Mouse (Mus musculus): ENCODE measurements at regions not wholly inside any gene's neighbourhood (a gene's known extent, or its start where the extent isn't known, plus 50 kb on each side); places are given as distances from the start of the nearest gene placed in this dataset.

DNA sequence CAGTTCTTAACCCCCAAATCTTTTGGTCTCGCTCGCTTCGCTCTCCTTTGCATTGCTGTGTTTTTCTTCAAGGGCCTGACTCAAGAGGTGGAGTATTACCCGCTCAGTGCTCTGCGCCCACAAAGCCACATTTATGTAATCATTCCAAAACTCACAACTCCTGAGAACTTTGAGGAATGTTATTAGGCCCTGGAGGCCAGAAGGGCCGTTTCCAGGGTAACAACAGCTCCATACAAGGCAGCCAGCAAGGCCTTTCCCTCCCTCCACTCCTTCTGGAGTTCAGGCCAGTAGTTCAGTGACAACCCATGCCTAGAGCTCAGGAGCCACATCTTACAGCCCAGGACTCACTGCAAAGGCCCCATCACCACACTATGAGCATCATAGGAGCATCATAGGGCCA is 365.1 kb downstream of the Bcor start:
- DNase-seq (ENCODE audit: low read depth, low spot score), result no peak

DNA sequence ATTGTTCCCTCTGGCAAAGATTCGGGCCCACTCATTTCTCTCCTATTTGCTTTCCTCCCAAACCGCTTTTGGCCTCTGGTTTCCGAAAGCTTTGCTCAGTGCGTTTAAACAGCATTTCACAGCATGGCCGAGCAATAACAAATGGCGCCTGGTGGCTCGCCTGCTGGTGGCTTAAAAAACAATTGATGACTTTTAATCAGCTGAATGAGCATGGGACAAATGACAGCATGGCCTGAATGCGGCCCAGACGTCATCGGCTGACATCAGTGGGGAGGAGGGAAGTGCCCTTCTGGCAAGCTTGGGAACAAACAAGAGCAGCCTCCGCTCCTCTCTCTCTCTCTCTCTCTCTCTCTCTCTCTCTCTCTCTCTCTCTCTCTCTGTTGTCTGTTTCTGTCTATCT is 362.3 kb downstream of the Bcor start:
- no peak for DNase-seq (ENCODE audit: low read depth, low spot score)

DNA sequence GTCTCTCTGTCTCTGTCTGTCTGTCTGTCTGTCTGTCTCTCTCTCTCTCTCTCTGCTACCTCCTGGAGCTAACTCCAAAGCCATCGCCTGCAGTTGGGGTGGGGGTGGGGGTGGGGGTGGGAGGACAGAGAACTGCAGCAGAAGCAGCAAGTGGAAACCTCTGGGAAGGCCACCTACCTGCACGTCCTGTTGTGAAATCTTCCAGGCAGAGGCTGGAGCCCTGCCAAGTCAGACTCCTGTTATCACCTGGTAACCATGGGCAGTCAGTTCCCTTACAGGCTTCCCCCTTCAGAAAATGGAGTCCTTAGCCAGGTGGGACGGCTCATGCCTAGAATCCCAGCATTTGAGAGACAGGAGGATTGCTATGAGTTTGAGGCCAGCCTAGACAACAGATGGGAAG is 361.8 kb downstream of the Bcor start:
- DNase-seq (ENCODE audit: low read depth, low spot score), result no peak

DNA sequence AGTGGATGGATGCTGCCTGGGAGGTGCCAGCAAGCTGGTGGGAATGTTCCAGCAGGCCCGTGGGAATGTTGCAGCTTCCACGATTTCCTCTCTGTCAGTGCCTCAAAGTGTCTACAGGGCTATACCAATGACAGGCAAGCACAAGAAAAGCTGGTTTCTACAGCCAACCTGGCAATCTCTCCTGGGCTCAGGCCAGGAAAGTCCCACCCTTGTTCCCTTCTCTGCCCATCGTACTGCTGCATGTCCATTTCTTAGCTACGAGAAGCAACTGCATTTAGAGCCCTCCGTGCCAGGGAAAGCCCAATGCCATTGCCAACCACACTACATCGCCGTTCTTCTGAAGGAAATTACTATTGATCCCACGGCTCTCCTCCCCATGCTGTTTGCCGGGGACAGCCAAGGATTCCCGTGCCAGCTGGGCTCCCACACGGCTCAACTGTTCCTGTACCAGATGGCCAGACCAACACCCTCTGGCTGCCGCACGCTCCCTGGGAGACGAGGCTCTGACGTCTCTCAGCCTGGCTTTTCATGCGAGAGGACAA is 359.7 kb downstream of the Bcor start:
- DNase-seq (ENCODE audit: low read depth, low spot score), result no peak

DNA sequence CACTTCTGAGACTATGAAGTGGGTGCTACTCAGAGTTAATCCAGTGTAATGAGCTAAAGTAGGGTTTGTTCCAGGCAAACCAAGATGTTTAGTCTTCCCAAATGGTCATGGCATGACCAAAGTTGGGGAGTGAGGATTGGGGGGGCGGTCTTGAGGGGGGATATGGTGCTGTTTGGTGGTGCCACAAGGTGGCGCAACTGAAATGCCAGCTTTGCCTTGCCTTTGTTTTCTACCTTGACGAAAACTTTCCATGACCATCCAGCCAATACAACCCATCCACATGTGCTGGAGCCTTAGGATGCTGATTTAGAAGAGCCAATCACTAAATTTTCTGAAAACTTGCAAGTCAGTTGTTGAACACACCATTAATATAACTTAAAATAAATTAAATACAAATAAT is 358.9 kb downstream of the Bcor start:
- peak; percentile 23 for DNase-seq (ENCODE audit: low read depth, low spot score)

DNA sequence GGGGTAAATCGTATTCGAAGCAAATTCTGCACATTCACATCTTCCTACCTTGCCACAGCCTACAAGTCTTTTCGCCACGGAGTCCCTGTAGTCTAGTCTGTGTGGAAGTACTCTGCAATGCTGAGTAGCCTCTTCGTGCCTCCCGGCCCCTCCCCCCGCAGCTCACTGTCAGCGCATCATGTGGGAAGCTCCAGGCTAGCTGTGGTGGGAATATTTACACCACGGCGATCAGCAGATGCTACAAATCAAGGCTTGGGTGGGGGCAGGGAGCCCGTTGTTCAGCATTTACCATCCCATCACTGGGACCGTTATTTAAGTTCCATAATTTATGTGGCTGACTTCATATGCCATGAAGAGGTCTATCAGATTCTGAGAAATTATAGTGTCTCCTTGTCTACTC is 358.5 kb downstream of the Bcor start:
- no peak for DNase-seq (ENCODE audit: low read depth, low spot score)

DNA sequence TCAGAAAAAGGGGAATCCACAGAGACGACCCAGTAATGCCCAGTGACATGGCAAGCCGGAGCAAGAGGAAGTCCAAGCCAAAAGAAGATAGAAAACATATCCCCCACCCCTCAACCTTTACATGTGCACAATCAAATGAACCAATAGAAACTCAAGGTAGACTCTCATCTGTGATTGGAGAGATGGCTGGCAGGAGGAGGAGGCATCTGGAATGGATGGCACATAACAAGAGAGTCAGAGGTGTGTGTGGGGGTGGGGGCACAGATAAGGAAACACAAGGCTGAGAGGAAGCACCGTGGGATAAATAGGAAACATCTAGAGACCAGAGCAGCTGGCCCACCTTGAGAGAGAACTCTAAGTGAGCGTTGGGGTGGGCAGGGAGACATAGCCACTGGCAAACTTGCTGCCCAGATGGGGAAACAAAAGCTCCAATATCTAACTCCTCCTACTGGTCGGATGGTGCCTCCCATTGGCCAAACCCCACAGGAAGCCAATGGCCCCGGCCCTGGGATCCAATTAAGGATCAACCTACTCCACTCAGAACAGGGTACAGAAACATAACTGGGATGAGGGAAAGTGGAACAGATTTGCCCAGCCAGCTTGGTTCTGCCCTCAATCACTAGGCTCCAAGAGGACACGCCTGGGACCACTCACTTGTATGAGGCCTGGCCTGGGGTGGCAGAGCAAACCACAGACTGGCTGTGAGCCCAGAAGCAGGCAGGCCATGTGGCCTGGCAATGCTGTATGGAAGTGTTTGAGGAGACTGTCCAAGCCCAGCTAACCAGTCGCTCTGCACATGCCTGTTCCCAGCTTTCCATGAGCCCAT is 357.9 kb downstream of the Bcor start:
- DNase-seq (ENCODE audit: low read depth, low spot score), result no peak

DNA sequence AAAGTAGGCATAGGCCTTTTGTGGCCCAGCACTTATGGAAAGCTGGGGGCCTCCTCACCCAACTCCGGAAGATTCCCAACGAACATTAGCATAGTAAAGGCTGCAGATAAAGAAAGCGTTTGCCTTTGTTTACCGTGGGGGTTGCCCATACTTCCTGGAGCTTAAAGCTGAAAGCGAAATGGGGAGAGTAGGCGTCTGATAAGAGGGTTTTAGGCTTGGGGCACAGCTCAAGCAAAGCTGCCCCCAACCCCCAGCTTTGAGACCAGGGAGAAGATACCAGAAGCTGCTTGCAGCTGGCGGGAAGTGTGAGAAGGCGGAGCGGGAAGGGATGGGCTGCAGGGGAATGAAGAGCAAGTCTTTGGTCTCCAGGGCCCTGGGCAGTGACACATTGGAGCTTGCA is 356.9 kb downstream of the Bcor start:
- DNase-seq (ENCODE audit: low read depth, low spot score), result no peak

DNA sequence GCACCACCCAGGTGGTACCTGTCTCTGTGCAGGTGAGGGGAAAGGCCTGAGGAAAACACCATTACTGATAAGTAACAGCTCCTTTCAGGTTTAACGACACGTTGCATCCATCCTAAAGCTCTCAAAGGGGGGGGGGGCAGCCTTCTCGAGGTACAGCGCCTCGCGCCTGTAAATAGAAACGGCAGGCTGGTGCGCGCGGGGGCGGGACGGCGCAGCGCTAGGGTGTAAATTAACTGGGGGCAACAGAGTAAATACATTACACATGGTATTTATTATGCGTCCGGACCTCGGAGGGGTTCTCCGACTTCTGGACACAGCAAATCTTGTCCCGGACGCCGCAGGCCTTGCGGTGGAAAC is 353.3 kb downstream of the Bcor start:
- no peak for DNase-seq (ENCODE audit: low read depth, low spot score)

DNA sequence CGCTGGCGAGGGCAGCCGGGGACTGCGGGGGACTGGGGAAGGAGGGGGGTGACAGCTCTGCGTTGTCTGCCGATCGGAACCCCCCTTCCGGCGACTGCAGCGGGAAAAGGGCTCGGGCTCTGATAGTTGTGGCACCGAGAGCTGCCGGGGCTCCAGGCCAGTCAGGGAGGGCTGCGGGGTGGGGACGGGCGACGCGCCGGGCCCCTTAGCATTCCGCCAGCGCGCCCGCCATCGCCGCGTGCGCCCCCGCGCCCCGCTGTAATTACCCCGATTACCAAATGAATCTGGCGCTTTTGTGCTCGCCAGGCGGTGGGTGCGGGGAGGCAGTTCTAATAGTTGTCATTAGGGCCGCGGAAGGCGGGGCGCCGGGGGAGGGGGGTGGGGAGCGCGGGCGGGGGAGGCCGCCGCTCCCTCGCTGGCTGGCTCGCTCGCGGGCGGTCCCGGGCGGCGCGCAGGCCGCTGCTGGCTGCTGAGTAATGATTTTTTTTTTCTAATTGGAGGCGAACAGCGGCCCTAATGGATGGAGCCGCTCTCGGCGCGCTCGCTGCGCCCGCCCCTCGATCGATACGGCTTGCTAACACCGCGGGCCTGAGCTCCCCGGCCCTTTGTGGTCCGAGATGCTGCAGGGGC is 352.8 kb downstream of the Bcor start:
- DNase-seq (ENCODE audit: low read depth, low spot score), result no peak

DNA sequence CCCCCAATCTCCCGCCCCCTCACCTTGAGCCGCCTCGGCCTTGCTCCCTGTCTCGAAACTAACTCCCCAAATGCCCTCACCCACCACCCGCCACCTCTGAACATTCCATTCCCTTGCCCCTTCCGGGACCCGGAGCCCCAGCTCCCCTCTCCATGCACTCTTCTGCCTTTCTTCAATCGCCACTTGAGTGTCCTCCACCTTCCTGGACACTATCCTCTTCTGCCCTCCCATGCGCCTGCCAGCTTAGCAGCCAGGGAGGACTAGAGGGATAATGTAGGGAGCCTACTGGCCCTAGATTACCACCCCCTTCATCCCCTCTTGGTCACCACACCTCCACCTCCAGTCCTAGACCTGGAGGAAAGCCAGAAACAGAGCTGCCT is 352.3 kb downstream of the Bcor start:
- DNase-seq (ENCODE audit: low read depth, low spot score), result no peak

DNA sequence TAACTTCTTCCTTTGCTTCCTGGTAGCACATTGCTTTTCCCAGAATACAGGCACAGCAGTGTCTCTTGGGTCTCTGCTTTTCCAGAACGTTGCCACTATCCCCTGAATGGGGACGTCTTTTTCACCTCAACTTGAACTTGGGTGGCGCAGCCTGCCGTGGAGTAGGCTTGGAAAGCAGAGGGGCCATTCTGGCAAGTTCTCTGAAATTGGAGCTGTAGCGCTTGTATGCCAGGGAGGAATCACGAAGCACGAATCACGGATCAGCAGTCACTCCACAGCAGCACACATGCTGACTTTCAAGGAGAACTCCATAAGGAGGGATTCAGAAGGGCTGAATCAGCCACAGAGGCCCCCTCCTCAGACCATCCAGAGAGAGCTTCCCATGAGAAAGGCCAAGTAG is 351.2 kb downstream of the Bcor start:
- no peak for DNase-seq (ENCODE audit: low read depth, low spot score)

DNA sequence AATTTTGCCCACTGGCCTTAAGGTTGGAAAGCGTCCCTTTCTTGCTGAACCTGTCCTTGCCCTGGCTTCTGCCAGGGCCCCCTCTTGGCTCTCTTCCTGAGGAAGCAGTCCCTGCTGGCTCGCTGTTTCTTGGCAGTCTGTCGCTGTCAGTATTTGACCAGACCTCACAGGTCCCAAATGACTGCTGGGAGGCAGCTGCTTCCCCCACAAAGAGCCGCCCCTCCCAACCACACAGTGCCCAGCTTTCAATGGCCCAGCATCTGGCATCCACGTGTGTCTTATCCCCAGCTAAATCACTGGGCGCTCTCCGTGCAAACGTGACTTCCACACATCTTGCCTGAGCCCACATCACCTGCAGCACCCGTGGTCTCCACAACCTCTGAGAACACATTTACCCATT is 345.3 kb downstream of the Bcor start:
- no peak for DNase-seq (ENCODE audit: low read depth, low spot score)

DNA sequence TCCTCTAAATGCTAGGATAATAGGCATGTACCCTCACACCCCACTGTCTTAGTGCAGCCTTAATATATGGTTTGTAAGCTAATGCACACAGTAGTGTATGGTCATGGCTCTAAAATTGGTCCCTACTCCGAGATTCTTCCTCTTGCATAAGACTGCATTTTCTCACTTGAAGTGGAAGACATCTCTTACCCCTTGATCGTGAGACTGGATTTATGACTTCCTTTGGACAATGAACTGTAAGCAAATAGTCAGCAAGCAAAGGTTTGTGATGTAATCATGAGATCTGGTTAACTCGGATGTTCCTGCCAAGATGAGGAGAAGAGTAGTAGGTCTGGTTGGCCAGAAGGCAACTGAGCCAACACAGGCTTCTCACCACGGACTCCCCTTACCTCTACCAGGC is 344.3 kb downstream of the Bcor start:
- no peak for DNase-seq (ENCODE audit: low read depth, low spot score)

DNA sequence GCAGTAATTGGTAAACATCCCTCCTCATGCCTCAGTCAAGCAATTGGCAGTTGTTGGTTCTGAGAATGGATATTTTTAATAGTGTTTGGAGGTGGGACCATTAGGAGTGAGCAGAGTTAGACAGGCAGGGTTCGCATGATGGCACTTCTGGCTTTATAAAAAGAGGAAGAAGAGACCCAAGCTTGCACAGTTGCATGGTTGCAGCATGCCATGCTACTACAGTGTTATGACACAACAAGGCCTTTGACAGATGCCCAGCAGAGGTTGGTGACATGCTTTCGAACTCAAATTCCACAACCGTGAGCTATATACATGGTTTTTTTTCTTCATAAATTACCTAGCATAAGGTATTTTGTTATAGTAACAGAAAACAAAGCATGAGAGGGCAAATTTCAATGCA is 341.5 kb downstream of the Bcor start:
- DNase-seq (ENCODE audit: low read depth, low spot score), result peak; percentile 38

DNA sequence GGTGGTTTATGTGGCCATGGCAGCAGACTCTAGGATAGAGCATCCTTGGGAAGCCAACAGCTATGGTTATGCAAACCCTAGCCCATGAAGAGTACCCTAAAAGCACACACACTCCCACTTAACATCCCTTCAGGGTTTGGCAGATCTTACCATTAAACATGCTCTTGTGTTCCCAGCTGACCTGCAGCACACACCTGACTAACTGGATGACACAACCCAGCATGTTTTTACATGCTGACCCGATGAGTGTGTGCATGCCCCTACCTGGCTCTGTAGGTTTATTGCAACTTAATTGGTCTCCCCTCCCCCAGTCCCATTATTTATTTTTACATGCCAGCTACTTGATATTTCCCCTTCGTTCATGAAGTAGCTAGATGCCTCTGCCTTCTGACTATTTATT is 339.0 kb downstream of the Bcor start:
- no peak for DNase-seq (ENCODE audit: low read depth, low spot score)

DNA sequence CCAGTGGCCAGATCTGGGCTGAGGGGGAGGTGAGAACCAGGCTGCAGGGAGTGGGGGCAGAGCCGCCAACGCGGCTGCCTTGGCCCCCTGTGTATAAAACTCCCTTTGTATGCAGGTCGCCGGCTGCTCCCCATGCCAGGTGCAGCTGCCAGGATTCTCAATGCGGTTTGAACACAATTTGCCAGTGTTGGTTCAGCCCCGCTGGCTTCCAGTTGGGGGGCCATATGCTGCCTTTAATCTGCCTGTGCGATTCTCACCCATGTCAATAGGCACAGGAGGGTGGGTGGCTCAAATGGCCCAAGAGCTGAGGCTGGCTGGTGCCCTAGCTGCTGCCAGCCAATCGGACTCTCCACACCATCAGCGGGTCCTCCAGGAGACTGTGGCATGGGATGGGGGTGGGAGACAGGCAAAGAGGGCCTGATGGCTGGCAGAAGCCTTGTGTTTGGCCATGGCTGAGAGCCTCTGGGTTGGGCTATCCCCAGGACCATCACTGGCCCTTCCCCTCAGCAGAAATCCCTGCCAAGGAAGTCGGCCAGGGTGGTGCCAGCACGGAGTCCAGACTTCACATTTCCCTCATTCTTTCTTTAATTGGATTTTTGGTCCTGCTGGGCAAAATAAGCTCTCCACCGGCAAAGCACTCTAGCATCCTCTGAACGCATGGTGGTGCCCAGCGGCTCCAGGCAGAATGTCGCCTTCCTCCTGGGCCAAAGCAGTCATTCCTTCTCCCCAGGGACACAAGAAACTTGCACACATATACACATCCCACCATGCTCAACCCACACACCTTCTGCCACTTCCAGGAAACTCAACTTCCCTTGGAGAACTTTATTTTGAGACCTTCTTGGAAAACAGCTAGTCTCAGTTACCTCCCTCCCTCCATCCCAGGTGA is 338.0 kb downstream of the Bcor start:
- no peak for DNase-seq (ENCODE audit: low read depth, low spot score)

DNA sequence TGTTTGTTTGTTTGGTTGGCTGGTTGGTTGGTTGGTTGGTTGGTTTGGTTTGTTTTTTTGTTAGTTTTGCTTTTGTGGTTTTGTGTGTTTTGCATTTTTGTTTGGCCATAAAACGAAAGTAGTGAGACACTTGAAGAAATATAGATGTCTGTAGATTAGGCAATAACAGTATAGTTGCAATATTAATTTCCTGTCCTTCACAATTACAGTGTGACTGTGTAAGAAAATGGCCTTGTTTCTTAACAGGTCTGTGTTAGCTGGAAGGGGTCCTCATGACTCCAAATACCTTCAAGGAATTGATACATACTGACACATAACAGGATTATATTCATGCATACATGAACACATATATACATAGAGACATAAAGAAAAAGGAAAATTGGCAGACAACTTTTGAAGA is 334.2 kb downstream of the Bcor start:
- DNase-seq (ENCODE audit: low read depth, low spot score), result no peak

DNA sequence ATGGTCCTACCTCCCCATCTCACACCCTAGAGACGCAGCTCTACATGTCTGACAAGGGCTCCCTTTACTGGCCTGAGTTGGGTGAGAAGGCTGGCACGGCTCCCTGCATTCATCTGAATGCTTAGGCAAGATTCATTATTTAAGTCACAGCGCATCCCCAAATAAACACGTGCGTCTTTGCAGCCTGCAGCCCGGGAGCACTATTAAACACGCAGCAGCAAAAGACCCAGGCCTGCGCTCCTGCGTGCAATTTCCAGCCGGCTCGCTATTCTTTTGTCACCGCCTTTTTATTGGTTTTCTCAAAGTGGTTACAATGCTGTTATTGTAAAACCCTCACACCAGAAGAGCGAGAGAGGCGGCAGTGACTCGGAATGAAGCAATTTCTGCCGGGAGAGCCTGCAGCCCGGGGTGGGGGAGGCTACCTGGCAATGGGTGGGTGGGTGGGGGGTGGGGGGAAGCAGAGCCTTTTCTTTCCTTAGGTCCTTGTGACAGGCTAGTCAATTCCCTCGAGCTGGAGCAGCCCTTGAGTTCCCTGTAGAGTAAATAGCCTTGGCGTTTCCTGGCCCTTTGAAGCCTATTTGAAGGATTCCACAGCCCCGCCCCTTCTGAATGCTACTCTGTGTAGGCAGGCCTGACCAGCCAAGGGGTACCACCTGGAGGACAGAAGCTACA is 333.3 kb downstream of the Bcor start:
- DNase-seq (ENCODE audit: low read depth, low spot score), result no peak

DNA sequence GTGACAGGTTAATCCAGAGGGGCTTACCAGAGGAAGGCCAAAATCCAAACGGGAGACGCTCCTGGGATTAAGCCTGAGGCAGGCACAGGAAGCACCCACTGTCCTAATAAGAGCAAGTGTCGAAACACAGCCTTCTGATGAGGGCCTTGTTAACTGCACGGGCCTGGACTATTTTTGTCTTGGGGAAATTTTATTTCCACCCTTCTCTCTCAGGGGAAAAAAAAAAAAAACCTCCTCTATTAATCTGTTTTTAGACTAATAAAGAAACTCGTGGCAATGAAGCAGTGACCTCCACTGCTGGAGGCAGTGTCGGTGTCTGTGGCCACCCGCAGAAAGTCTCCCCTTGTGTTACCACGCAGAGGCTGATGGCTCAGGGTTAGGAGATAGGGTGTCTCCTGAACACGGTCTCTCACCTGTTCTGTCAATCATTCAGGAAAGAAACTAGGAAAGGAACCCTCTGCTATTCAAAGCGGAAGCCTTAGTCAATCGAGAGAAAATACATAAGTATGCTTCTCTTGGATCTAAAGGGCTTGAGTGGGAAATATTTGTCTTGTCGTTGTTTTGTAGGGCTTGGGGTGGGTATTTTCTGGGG is 330.6 kb downstream of the Bcor start:
- peak; percentile 10 for DNase-seq (ENCODE audit: low read depth, low spot score)

DNA sequence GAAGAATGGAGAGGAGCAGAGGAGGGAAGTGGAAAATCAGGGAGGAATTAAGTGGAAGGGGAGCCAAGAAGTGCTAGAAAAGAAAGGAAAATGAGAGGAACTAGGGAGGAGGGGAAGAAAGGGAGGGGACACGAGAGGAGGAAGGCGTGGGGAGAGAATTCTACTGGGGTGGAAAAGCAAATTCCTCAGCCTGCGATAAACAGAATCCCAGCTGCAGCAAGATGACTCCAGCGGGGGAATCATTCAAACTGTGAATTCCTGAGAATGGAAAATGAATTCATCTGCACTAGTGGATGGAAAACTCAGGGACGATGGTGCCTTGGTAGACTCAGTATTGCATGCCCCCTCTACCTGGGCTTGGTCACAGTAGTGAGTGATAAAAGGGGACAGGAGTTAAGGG is 322.6 kb downstream of the Bcor start:
- DNase-seq (ENCODE audit: low read depth, low spot score), result no peak
